Mouse (Mus musculus) spleen, adult 2 months (tissue): ENCODE data around the gene Tmem104.

Experiments used
- CTCF ChIP-seq: fragments of 200-500 bp; IDR thresholded peaks from 2 replicates; pipeline ENCODE4 v1.5.1; 2011; ENCODE audit warnings: mild to moderate bottlenecking, inconsistent platforms; ENCODE audit not compliant: insufficient read depth, insufficient read length, insufficient replicate concordance; ENCODE audit errors: extremely low read depth
- POLR2A ChIP-seq: fragments of 200-500 bp; IDR thresholded peaks from 2 replicates; pipeline ENCODE4 v1.6.1; 2011; ENCODE audit warnings: low read depth, low read length, inconsistent platforms

DNA sequence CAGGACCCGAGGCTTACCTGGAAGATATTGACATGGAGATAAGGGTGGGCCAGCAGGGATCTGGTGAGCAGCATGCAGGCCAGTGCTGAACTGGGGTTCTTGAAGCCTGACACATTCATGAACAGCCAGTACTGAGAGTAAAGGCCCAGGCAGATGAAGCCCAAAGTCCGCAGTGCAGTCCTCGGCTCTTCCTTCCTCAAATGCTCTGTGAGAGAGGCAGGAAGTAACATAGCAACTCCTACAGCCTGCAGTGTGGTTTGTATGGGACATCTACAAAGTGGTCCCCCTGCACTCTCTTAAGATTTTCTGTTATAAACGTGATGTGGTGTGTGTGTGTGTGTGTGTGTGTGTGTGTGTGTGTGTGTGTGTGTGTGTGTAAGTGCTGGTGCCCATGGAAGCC, 98.0 kb downstream of the Tmem104 start:
- TF ChIP-seq POLR2A = no peak
- no peak for TF ChIP-seq CTCF
